Mouse (Mus musculus) hematopoietic stem cell, adult 5-6 weeks (primary cell): ENCODE results near the gene Ppm1h. TPM values are rescaled to one million over a fixed set of nuclear protein-coding genes. Genes with fewer than 3 reads are reported as not detected.
A peak's percentile ranks its signal among the peaks of the same experiment; 100 is the strongest.
"Not testable (repeated sequence)": the region's sequence is repeated elsewhere in the genome, so short reads cannot be mapped to it uniquely, and the experiment has no call there.

Experiments
- ATAC-seq, 2 experiments: fragments of 125-278 bp in 1 of 2; replicated peaks in 1 of 2; 2 replicates each; pipeline ENCODE4 v1.8.0; 2016 to 2017; ENCODE audit warnings: inconsistent platforms in 2 of 2, mild to moderate bottlenecking in 2 of 2, moderate number of reproducible peaks in 2 of 2, low read depth in 1 of 2, moderate TSS enrichment in 1 of 2; ENCODE audit not compliant: low FRiP score in 2 of 2, poor library complexity in 2 of 2, severe bottlenecking in 2 of 2, insufficient read depth in 1 of 2, low TSS enrichment in 1 of 2
- total RNA-seq: library from RNA; stranded (forward); fragments of 172-1452, 232-1000 nt; gene quantifications from 2 replicates; pipeline ENCODE4 v1.2.3, GENCODE M21; 2017

Ppm1h gene
- total RNA-seq, 1 experiment from 2014 or later = 23.1 TPM

DNA sequence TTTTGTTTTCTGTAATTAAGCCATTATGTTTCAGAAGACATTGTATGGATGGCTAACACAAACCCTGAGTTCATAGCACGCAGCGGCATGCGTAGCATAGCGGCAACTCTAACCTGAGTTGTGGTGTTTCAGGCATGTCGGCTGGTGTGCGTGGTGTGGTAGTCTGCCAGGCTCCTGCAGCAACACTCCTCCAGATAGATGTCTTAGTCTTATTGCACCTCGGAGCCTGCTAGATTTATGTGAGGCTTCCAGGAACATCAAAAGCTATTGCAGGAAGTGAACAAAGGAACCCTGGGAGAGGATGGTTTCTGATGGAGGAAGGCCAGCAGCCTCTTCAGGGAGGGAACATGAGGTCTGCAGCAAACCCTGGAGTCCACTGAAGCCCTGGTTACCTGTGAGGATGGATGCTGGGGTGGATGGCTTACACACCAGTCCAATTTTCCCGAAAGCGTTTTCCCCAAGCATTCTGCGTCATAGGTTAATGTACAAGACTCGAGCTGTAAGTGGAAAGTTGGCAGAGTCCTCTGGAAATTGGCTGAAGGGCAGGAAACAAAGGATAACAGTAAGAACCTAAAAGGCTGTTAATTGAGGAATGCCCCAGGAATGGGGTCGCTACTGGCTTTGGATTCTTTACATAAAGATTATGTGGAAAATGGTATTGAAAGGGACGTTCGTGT, 239.2 kb downstream of the Ppm1h start:
- ATAC-seq = no peak

GRCm38 (mm10) chr10:122918325-122918694, 239.7 kb downstream of the Ppm1h start:
- ATAC-seq = no peak

DNA sequence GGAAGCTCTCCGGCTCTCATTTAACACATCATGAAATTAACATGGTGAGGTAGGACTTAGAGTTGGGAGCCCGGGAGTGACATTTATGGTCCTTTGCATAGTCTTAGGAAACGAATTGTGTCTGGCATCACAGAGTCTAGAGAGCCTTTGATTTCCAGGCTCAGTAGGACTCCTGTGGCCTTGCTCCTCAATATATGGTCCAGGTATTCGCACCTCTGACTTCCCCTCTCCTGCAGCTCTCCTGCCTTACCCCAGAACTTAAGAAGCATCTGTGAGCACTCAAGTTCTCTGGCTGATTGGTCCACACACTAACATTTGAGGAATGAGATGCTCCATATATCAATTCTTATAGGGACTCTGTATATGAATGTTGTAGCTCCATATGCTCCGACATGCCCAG, 240.2 kb downstream of the Ppm1h start:
- ATAC-seq = no peak

- ATAC-seq = no peak
These were observed 240.9 kb downstream of the Ppm1h start for GRCm38 (mm10) chr10:122919416-122919815.

- ATAC-seq = no peak
These were observed 241.7 kb downstream of the Ppm1h start for GRCm38 (mm10) chr10:122920218-122920795.

DNA sequence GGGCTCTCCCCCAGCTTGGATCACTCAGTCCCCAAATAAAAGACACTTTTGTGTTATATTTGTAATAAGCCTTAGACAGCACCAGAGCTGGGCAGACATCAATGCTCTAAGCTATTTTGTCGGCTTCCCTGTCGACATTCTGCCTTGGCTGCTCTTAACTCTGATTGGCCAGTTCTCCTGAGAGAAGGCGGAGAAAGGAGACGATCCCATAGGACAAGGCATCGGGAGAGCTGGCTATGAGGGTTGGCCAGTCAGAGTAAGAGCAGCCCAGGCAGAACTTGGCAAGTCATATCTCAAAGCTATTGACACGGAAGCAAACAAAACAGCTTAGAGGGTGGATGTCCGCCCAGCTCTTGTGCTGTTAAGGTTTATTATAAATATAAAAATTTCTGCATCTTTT, 243.7 kb downstream of the Ppm1h start:
- ATAC-seq = no peak

- ATAC-seq = not testable (repeated sequence)
These were observed 246.0 kb downstream of the Ppm1h start for GRCm38 (mm10) chr10:122924571-122924970.

DNA sequence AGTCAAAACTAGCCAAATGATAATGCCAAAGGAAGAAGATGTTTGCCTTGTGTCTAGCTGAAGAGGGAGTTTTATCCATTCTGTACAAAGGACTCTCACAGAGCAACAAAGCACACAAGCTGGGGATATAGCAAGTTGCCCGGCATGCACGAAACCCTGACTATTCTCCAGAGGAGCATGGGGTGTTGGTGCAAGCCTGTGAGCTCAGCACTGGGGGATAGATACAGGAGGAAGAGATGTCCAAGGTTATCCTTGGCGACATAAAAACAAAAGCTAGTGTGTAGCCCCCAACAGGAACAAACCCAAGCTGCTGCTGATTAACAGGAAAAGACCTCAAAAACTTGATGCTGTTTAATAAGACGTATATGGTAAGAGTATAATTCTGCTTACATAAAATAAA, 247.7 kb downstream of the Ppm1h start:
- no peak for ATAC-seq

GRCm38 (mm10) chr10:122930520-122930919, 252.0 kb downstream of the Ppm1h start:
- no peak for ATAC-seq

DNA sequence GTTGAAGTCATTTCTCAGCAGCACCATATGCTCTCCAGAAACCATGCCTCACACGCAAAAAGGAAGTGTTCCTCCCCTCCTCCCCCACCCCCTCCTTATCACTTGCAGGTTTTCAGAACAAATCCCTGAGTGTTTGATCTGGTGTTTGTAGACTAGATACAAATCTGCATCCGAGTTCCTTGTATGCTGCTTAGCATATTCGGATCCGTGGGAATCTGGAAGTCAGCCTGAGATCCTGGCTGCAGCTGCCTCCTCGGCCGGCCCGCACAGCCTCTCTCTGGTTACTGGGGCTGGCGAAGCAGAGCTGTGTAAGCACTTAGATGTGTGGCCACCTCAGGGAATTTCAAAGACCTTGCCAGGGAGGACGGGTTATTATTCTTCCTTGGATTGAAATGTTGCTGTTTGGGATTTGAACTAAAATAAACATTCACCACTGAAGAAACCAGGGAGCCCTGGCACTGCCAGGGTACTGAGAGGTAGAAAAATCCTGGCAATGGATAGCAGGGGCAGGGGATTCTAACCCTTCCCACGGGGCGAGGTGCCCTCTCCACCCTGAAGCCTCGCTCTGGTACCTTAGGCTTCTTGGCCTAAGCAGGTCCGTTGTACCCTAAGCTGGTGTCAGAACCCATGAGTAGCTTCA, 252.8 kb downstream of the Ppm1h start:
- ATAC-seq = no peak

DNA sequence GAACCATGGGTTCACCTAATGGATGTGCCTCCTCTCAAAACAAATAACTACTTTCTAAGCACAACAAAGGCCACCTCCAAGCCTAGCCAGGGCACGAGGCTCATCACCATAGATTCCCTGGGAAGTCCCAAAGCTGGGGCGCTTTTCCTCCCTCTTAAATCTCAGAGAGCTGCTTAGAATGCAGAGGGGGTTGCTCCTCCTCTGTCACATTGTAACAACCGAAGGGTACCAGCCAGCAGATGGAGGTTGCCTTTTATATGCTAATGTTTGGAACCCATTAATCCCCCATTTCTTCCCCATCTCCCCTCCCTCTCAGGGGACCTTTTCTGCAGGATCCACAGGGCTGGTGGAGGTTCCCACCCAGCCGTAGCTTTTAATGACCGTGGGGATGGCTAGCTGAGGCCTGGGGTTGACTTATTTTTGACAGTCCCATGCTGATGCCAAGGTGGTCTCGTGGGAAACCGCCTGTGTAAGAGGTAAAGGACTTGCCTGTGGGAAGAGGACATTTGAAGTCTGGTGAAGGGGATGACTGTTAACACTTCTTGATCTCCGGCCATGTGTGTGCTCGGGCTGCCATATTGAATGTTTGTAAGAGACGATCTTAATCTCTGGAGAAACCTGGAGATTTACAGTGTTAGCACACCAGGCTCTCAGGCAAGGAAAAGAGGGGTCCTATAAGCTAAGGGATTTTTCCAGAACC, 253.4 kb downstream of the Ppm1h start:
- no peak for ATAC-seq

DNA sequence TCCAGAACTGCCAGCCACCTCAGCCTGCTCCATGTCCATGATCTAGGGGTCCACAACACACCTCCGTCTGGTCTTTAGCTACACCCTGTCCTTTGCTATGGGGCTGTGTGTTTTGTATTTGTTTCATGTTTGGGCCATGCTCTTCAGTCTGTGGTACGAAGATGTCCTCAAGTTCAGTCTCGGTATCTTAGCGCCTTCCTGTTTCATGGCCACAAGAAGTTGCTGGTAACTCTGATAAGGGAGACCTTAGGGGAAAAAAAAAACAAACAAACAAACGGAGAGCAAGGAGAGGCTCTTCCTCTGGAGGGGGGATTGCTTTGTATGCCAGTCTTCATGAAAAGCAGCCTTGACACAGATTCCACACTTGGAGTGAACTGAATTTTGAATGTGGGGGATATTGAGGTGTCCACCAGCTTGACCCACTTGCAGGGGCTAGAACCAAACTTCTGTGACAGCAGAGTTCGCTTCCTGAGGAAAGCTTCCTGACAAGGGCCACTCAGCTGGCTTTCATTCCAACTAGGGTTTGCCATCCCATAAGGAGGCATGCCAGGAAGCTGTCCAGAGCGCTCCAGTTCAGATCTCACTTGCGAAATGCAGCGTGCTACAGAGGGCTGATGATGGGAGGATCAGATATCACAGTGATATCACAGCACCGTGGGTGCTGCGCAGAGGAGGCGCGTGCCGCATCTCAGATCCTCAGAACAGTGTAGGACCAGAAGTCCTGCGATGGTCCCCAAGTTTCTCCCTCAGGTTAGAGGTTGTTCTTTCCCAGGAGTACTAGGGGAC, 254.7 kb downstream of the Ppm1h start:
- no peak for ATAC-seq

DNA sequence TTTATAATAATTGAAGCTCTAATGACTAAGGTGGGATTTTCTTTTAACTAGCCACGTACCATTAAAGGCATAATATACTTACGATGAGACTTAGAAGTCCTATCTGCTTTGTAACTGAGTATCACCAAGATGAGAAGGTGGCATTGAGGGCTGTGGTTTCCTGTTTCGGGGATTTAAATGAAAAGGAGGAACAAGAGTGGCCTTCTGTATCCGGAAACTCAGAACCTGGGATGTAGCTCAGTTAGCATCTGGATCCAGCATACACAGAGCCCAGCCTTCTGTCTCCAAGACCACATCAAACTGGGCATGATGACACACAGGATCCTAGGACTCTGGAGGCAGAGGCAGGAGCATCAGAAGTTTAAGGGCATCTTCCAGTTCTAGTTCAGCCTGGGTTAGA, 256.8 kb downstream of the Ppm1h start:
- peak; percentile 75 to 82 for ATAC-seq

GRCm38 (mm10) chr10:122937380-122937779, 258.8 kb downstream of the Ppm1h start:
- ATAC-seq = peak; percentile 65 to 79

DNA sequence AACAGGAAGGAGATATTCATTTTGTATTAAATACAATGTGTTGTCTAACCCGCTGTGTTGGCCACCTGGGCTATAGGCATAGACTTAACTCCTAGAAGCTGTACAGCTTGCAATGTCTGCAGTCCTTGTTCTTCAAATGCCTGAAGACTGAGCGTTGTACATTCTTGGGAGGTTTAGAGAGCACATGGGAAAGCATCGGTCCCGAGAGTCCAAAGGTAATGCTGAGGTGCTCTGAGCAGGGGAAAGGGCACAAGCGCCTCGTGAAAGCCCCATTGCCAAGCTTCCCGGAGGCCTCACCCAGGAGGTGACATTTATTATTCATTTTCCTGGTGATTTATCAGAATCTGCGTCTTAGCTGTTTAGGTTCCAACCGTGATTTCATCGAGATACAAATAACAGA, 261.0 kb downstream of the Ppm1h start:
- ATAC-seq = no peak

GRCm38 (mm10) chr10:122942771-122943170, 264.2 kb downstream of the Ppm1h start:
- ATAC-seq = no peak

GRCm38 (mm10) chr10:122943824-122944223, 265.3 kb downstream of the Ppm1h start:
- ATAC-seq = no peak
